Mouse (Mus musculus) lung, adult 2 months (tissue): ENCODE data around the gene Osm.

Experiments used
- CTCF ChIP-seq: fragments of 200-500 bp; IDR thresholded peaks from 2 replicates; pipeline ENCODE4 v1.5.1; 2011; ENCODE audit warnings: mild to moderate bottlenecking, low read length, control low read depth; ENCODE audit not compliant: insufficient read depth
- POLR2A ChIP-seq: fragments of 200-500 bp; IDR thresholded peaks from 2 replicates; pipeline ENCODE4 v1.6.1; 2011; ENCODE audit warnings: low read depth, mild to moderate bottlenecking, control low read depth, low read length, borderline replicate concordance; ENCODE audit errors: extremely low read depth

GRCm38 (mm10) chr11:4264066-4264465 lies 27.8 kb downstream of the Osm start:
- TF ChIP-seq POLR2A (no peak), CTCF (no peak)
